Mouse (Mus musculus) myocyte (in vitro differentiated cells): ENCODE measurements around the gene Cdh8.

Experiments used
- CEBPB ChIP-seq: IDR thresholded peaks from 2 replicates; pipeline ENCODE4 v1.6.1; 2011; ENCODE audit warnings: mild to moderate bottlenecking, moderate library complexity; ENCODE audit not compliant: poor library complexity, insufficient read depth, severe bottlenecking
- E2F4 ChIP-seq: IDR thresholded peaks from one replicate; pipeline ENCODE4 v1.6.1; 2011; ENCODE audit warnings: mild to moderate bottlenecking, control low read depth, moderate library complexity; ENCODE audit not compliant: insufficient read depth
- MAX ChIP-seq: IDR thresholded peaks from one replicate; pipeline ENCODE4 v1.6.1; 2011; ENCODE audit warnings: low read depth, mild to moderate bottlenecking, control low read depth
- MYOD1 ChIP-seq, 3 experiments: IDR thresholded peaks; one replicate each; pipeline ENCODE4 v1.6.1; 2011; ENCODE audit warnings: control low read depth in 2 of 3, low read depth in 2 of 3, mild to moderate bottlenecking in 2 of 3, moderate library complexity in 1 of 3; ENCODE audit not compliant: insufficient read length in 2 of 3, control insufficient read depth in 1 of 3
- MYOG ChIP-seq, 3 experiments: IDR thresholded peaks; one replicate each; pipeline ENCODE4 v1.6.1; 2011; ENCODE audit warnings: control low read depth in 2 of 3, low read depth in 2 of 3, mild to moderate bottlenecking in 2 of 3; ENCODE audit not compliant: insufficient read length in 2 of 3, control insufficient read depth in 1 of 3, insufficient read depth in 1 of 3
- POLR2A ChIP-seq: IDR thresholded peaks from one replicate; pipeline ENCODE4 v1.6.1; 2011; ENCODE audit warnings: low read depth, mild to moderate bottlenecking, control low read depth, moderate library complexity; ENCODE audit not compliant: insufficient read length
- REST ChIP-seq: IDR thresholded peaks from one replicate; pipeline ENCODE4 v1.6.1; 2011; ENCODE audit warnings: mild to moderate bottlenecking, control low read depth, moderate library complexity; ENCODE audit not compliant: insufficient read depth, insufficient read length
- TCF12 ChIP-seq: IDR thresholded peaks from one replicate; pipeline ENCODE4 v1.6.1; 2011; ENCODE audit warnings: mild to moderate bottlenecking, control low read depth; ENCODE audit not compliant: poor library complexity, insufficient read depth, severe bottlenecking
- USF1 ChIP-seq: IDR thresholded peaks from one replicate; pipeline ENCODE4 v1.6.1; 2011; ENCODE audit warnings: low read depth, mild to moderate bottlenecking, control low read depth, moderate library complexity

- TF ChIP-seq POLR2A = no peak
- no peak for TF ChIP-seq MYOD1 (IDR thresholded peaks at IDR 0.05; ENCODE audit: control insufficient read depth in 1 of 3, insufficient read length in 2 of 3, low read depth in 2 of 3)
- no peak for TF ChIP-seq TCF12
- TF ChIP-seq USF1 = no peak
- no peak for TF ChIP-seq E2F4
- no peak for TF ChIP-seq REST
- TF ChIP-seq MAX = no peak
- TF ChIP-seq CEBPB = no peak
- no peak for TF ChIP-seq MYOG (IDR thresholded peaks at IDR 0.05; ENCODE audit: control insufficient read depth in 1 of 3, insufficient read depth in 1 of 3, insufficient read length in 2 of 3, low read depth in 2 of 3)
These were observed 63.0 kb downstream of the Cdh8 start for GRCm38 (mm10) chr8:99353221-99353620.
